Mouse (Mus musculus) B cell, adult (primary cell): Measurements from ENCODE around the gene Magea3. TPM values are rescaled to one million over a fixed set of nuclear protein-coding genes. Genes with fewer than 3 reads are reported as not detected.

Source experiments
- total RNA-seq: library from RNA; stranded (reverse); gene quantifications from 4 replicates; pipeline ENCODE4 v1.2.4, GENCODE M21; 2023; ENCODE audit not compliant: inconsistent age

Gene Magea3
- not detected in 4 replicates for total RNA-seq

GRCm38 (mm10) chrX:154949405-154949804, at the start of gene Magea3:
TSS of gene Magea3 (minus strand) at chrX:154949505.

GRCm38 (mm10) chrX:154995750-154996149, 46.4 kb upstream of the Magea3 start, which contains the start of gene Magea8:
TSS of gene Magea8 (minus strand) at chrX:154995850.

DNA sequence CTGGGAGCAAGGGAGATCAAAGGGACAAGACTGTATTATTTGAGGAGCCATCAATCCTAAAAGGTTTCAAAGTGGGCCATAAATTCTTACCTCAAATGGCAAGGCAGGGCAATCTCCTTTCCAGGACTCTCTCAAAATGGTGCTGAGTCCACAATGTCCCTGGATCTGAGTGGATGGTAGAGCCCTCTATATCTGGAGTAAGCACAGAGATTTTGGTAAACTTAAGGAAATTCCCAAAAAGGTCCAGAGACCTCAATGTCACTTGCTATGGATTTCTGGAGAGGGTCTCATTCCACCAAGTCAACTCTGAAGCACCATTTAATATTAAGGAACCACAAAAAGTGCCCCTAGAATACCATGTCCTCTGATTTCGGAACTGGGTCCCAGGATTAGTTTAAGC, 13.4 kb downstream of the Magea3 start, which contains the start of gene Magea6:
Gene Magea6, minus strand, starts transcription at position 101 of the 400 bp plus-strand sequence.

Other genes starting within 250 kb of the Magea3 start
- not detected in 4 replicates for gene Cldn34b1, start 59.2 kb downstream of the Magea3 start, total RNA-seq
- not detected in 4 replicates for gene Magea6, start 13.5 kb downstream of the Magea3 start, total RNA-seq
- gene Magea8, start 46.3 kb upstream of the Magea3 start, total RNA-seq, result not detected in 4 replicates
- gene Magea5, start 113.6 kb upstream of the Magea3 start, total RNA-seq, result not detected in 4 replicates
- gene Magea1, start 140.3 kb upstream of the Magea3 start, total RNA-seq, result not detected in 4 replicates
- gene Magea2, start 144.2 kb upstream of the Magea3 start, total RNA-seq, result not detected in 4 replicates
- gene Cldn34b2, start 178.9 kb upstream of the Magea3 start, total RNA-seq, result not detected in 4 replicates